Mouse (Mus musculus) liver, embryonic 14.5 days (tissue): Measurements from ENCODE around the gene 3110082J24Rik.

Experiments
- CTCF ChIP-seq: IDR thresholded peaks from 2 replicates; pipeline ENCODE4 v1.5.1; 2016; ENCODE audit warnings: antibody characterized with exemption, low read depth, control low read depth
- EP300 ChIP-seq: IDR thresholded peaks from 2 replicates; pipeline ENCODE4 v1.6.1; 2016; ENCODE audit warnings: antibody characterized with exemption, low read depth

GRCm38 (mm10) chr5:30058216-30058731, 47.6 kb downstream of the 3110082J24Rik start:
- no peak for TF ChIP-seq CTCF
- no peak for TF ChIP-seq EP300
